Mouse (Mus musculus) CH12.LX (cell line): ENCODE measurements around the gene Cnpy1.

Source experiments
- CTCF ChIP-seq, 2 experiments: IDR thresholded peaks in 1 of 2; conservative IDR thresholded peaks in 1 of 2; 2 replicates each; pipeline ENCODE4 v1.5.1; 2011 to 2012; ENCODE audit warnings: low read depth in 2 of 2, low read length in 2 of 2, improper control_type of control experiment in 1 of 2, inconsistent platforms in 1 of 2, mild to moderate bottlenecking in 1 of 2, moderate library complexity in 1 of 2
- E2F4 ChIP-seq: IDR thresholded peaks from 2 replicates; pipeline ENCODE4 v1.6.1; 2011; ENCODE audit warnings: low read depth, low read length, improper control_type of control experiment; ENCODE audit not compliant: insufficient replicate concordance
- EP300 ChIP-seq: IDR thresholded peaks from 2 replicates; pipeline ENCODE4 v1.6.1; 2011; ENCODE audit warnings: low read length, improper control_type of control experiment
- MXI1 ChIP-seq: IDR thresholded peaks from 2 replicates; pipeline ENCODE4 v1.6.1; 2011; ENCODE audit warnings: mild to moderate bottlenecking, low read depth, low read length, improper control_type of control experiment
- MYC ChIP-seq: IDR thresholded peaks from 2 replicates; pipeline ENCODE4 v1.6.1; 2011; ENCODE audit warnings: low read depth, mild to moderate bottlenecking, improper control_type of control experiment, low read length
- NRF1 ChIP-seq: IDR thresholded peaks from 2 replicates; pipeline ENCODE4 v1.6.1; 2014; ENCODE audit warnings: low read depth, mild to moderate bottlenecking, inconsistent platforms, low read length, improper control_type of control experiment, moderate library complexity
- POLR2A ChIP-seq: IDR thresholded peaks from 2 replicates; pipeline ENCODE4 v1.6.1; 2011; ENCODE audit warnings: low read depth, mild to moderate bottlenecking, improper control_type of control experiment, low read length
- POLR2AphosphoS2 ChIP-seq: IDR thresholded peaks from 2 replicates; pipeline ENCODE4 v1.6.1; 2011; ENCODE audit warnings: low read depth, low read length, improper control_type of control experiment
- TCF12 ChIP-seq: IDR thresholded peaks from 2 replicates; pipeline ENCODE4 v1.6.1; 2014; ENCODE audit warnings: low read depth, mild to moderate bottlenecking, inconsistent platforms, low read length, improper control_type of control experiment
- ZC3H11A ChIP-seq: IDR thresholded peaks from 2 replicates; pipeline ENCODE4 v1.6.1; 2012; ENCODE audit warnings: low read depth, mild to moderate bottlenecking, inconsistent platforms, low read length, improper control_type of control experiment
- ZMIZ1 ChIP-seq: IDR thresholded peaks from 2 replicates; pipeline ENCODE4 v1.6.1; 2012; ENCODE audit warnings: low read depth, mild to moderate bottlenecking, inconsistent platforms, low read length, improper control_type of control experiment

DNA sequence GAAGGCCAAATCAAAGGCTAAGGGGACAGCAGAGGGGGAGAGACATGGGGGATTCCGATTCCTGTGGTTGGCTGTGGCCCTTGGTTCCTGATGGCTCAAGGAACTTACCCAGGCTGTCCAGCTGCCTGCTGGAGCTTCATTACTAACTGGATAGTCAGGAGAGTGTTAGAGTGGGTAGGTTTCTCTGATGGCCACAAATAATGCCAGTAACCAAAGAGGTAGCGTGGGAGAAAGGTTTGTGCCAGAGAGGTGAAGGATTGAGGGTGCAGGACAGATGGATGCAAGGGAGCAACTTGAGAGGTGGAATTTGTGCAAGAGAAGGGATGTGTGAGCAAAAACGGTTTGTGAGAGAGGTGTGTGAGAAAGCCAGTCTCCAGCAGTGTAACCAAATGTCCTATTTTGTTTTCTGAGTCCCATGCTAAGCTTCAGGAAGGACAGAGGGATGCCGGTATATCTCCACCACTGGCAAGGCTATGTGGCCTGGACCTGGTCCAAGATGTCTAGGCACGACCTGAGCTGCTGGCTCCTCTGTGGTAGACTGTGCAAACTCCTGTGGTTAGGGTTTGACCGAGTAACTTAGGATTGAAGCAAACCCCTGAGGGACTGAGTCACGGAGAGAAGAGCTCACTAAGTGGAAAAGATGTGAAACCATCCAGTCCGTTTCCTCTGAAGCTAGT, 2.0 kb downstream of the Cnpy1 start:
- TF ChIP-seq EP300 = no peak
- no peak for TF ChIP-seq NRF1
- TF ChIP-seq ZC3H11A = no peak
- no peak for TF ChIP-seq TCF12
- TF ChIP-seq POLR2AphosphoS2 = no peak
- TF ChIP-seq MXI1 = no peak
- TF ChIP-seq CTCF (conservative IDR thresholded peaks at IDR 0.05 in 1 of 2, IDR thresholded peaks at IDR 0.05 in 1 of 2; ENCODE audit: low read depth in 2 of 2, low read length in 2 of 2) = no peak
- TF ChIP-seq E2F4 = no peak
- no peak for TF ChIP-seq ZMIZ1
- no peak for TF ChIP-seq POLR2A
- no peak for TF ChIP-seq MYC
